Mouse (Mus musculus): Measurements from ENCODE around the gene Zfp746. TPM values are rescaled to one million over a fixed set of nuclear protein-coding genes. Genes with fewer than 3 reads are reported as not detected.

Zfp746 gene
- polyA plus RNA-seq, 1 experiment: 23.6 TPM

GRCm38 (mm10) chr6:48067492-48067891, 18.9 kb downstream of the Zfp746 start:
- Histone ChIP-seq H3K4me1 (ENCODE audit: control insufficient read depth, insufficient read depth, low read length) (no peaks in the 10 kb centered on the region), H3K4me3 (replicated peaks; ENCODE audit: extremely low read depth, low read depth, low read length) (no peak overlapping the region)
- 87% methylated on average over 3 of the region's 3 CpGs for WGBS
- TF ChIP-seq POLR2A (IDR thresholded peaks at IDR 0.05; ENCODE audit: borderline replicate concordance, extremely low read depth, low read depth, low read length) (no peak), CTCF (IDR thresholded peaks at IDR 0.05; ENCODE audit: insufficient read depth, low read length) (no peak)
- no peak for DNase-seq

GRCm38 (mm10) chr6:48065587-48066075, 20.8 kb downstream of the Zfp746 start:
- Histone ChIP-seq H3K4me3 (replicated peaks; ENCODE audit: extremely low read depth, low read depth, low read length) (no peak overlapping the region), H3K4me1 (ENCODE audit: control insufficient read depth, insufficient read depth, low read length) (no peaks in the 10 kb centered on the region)
- no peak for DNase-seq
- WGBS: 93% methylated on average over 6 of the region's 6 CpGs
- TF ChIP-seq POLR2A (IDR thresholded peaks at IDR 0.05; ENCODE audit: borderline replicate concordance, extremely low read depth, low read depth, low read length): no peak
- no peak for TF ChIP-seq CTCF (IDR thresholded peaks at IDR 0.05; ENCODE audit: insufficient read depth, low read length)

- no peak for DNase-seq
- WGBS: 87% methylated on average over 14 of the region's 14 CpGs
Measured at GRCm38 (mm10) chr6:48064451-48064850, 21.9 kb downstream of the Zfp746 start.

GRCm38 (mm10) chr6:48063940-48064339, 22.5 kb downstream of the Zfp746 start:
- Histone ChIP-seq H3K4me1 (ENCODE audit: control insufficient read depth, insufficient read depth, low read length) (no peaks in the 10 kb centered on the region), H3K4me3 (replicated peaks; ENCODE audit: extremely low read depth, low read depth, low read length) (no peak overlapping the region)
- no peak for DNase-seq
- 96% methylated on average over 25 of the region's 28 CpGs for WGBS
- TF ChIP-seq CTCF (IDR thresholded peaks at IDR 0.05; ENCODE audit: insufficient read depth, low read length) (no peak), POLR2A (IDR thresholded peaks at IDR 0.05; ENCODE audit: borderline replicate concordance, extremely low read depth, low read depth, low read length) (no peak)

More at GRCm38 (mm10) chr6:48064451-48064850, 21.9 kb downstream of the Zfp746 start:
- TF ChIP-seq CTCF (IDR thresholded peaks at IDR 0.05; ENCODE audit: insufficient read depth, low read length): no peak
- no peak for TF ChIP-seq POLR2A (IDR thresholded peaks at IDR 0.05; ENCODE audit: borderline replicate concordance, extremely low read depth, low read depth, low read length)
- H3K4me3 ChIP-seq (replicated peaks; ENCODE audit: extremely low read depth, low read depth, low read length): no peak overlapping the region
- H3K4me1 ChIP-seq (ENCODE audit: control insufficient read depth, insufficient read depth, low read length): no peaks in the 10 kb centered on the region

- TF ChIP-seq CTCF (IDR thresholded peaks at IDR 0.05; ENCODE audit: insufficient read depth, low read length) (no peak), POLR2A (IDR thresholded peaks at IDR 0.05; ENCODE audit: borderline replicate concordance, extremely low read depth, low read depth, low read length) (no peak)
- no peak overlapping the region for H3K4me3 ChIP-seq (replicated peaks; ENCODE audit: extremely low read depth, low read depth, low read length)
- DNase-seq: no peak
- 85% methylated on average over 1 of the region's 1 CpGs for WGBS
- no peaks in the 10 kb centered on the region for H3K4me1 ChIP-seq (ENCODE audit: control insufficient read depth, insufficient read depth, low read length)
Measured at GRCm38 (mm10) chr6:48060895-48061294, 25.5 kb downstream of the Zfp746 start.

- H3K4me3 ChIP-seq (replicated peaks; ENCODE audit: extremely low read depth, low read depth, low read length): no peak overlapping the region
- no peaks in the 10 kb centered on the region for H3K4me1 ChIP-seq (ENCODE audit: control insufficient read depth, insufficient read depth, low read length)
- TF ChIP-seq CTCF (IDR thresholded peaks at IDR 0.05; ENCODE audit: insufficient read depth, low read length) (no peak), POLR2A (IDR thresholded peaks at IDR 0.05; ENCODE audit: borderline replicate concordance, extremely low read depth, low read depth, low read length) (no peak)
- 92% methylated on average over 2 of the region's 2 CpGs for WGBS
- no peak for DNase-seq
Measured at GRCm38 (mm10) chr6:48060421-48060820, 26.0 kb downstream of the Zfp746 start.

- no peak overlapping the region for H3K4me3 ChIP-seq (replicated peaks; ENCODE audit: extremely low read depth, low read depth, low read length)
- 86% methylated on average over 6 of the region's 6 CpGs for WGBS
- TF ChIP-seq CTCF (IDR thresholded peaks at IDR 0.05; ENCODE audit: insufficient read depth, low read length) (no peak), POLR2A (IDR thresholded peaks at IDR 0.05; ENCODE audit: borderline replicate concordance, extremely low read depth, low read depth, low read length) (no peak)
- H3K4me1 ChIP-seq (ENCODE audit: control insufficient read depth, insufficient read depth, low read length): 0 out of 2 replicates have a peak, but pooled peaks cover under 1% of the 10 kb centered on the region
- DNase-seq: no peak
Measured at GRCm38 (mm10) chr6:48052136-48052535, 34.3 kb downstream of the Zfp746 start.

- DNase-seq: no peak
- no peak overlapping the region for H3K4me3 ChIP-seq (replicated peaks; ENCODE audit: extremely low read depth, low read depth, low read length)
Measured at GRCm38 (mm10) chr6:48051666-48052065, 34.7 kb downstream of the Zfp746 start.

GRCm38 (mm10) chr6:48049273-48050065, 36.9 kb downstream of the Zfp746 start:
- TF ChIP-seq POLR2A (IDR thresholded peaks at IDR 0.05; ENCODE audit: borderline replicate concordance, extremely low read depth, low read depth, low read length): no peak
- DNase-seq: no peak
- WGBS: 40% methylated on average over 9 of the region's 9 CpGs
- 0 out of 2 replicates have a peak, but pooled peaks cover 2% of the 10 kb centered on the region for H3K4me1 ChIP-seq (ENCODE audit: control insufficient read depth, insufficient read depth, low read length)
- peak overlapping the region; percentile 70 for H3K4me3 ChIP-seq (replicated peaks; ENCODE audit: extremely low read depth, low read depth, low read length)

More at GRCm38 (mm10) chr6:48051666-48052065, 34.7 kb downstream of the Zfp746 start:
- TF ChIP-seq POLR2A (IDR thresholded peaks at IDR 0.05; ENCODE audit: borderline replicate concordance, extremely low read depth, low read depth, low read length) (no peak), CTCF (IDR thresholded peaks at IDR 0.05; ENCODE audit: insufficient read depth, low read length) (no peak)
- H3K4me1 ChIP-seq (ENCODE audit: control insufficient read depth, insufficient read depth, low read length): 0 out of 2 replicates have a peak, but pooled peaks cover 2% of the 10 kb centered on the region
- 89% methylated on average over 2 of the region's 2 CpGs for WGBS

Measured in lung, adult 2 months (tissue).